Mouse (Mus musculus) thymus, adult 2 months (tissue): ENCODE data around the gene Rbfox3.

ENCODE experiments used
- CTCF ChIP-seq: fragments of 200-500 bp; IDR thresholded peaks from 2 replicates; pipeline ENCODE4 v1.5.1; 2012; ENCODE audit warnings: mild to moderate bottlenecking, control low read depth, low read length, moderate library complexity, borderline replicate concordance; ENCODE audit not compliant: control insufficient read depth, poor library complexity, insufficient read depth; ENCODE audit errors: extremely low read depth
- POLR2A ChIP-seq: fragments of 200-500 bp; IDR thresholded peaks from 2 replicates; pipeline ENCODE4 v1.6.1; 2012; ENCODE audit warnings: mild to moderate bottlenecking, low read length, control low read depth, moderate library complexity; ENCODE audit not compliant: control insufficient read depth, poor library complexity, insufficient read depth; ENCODE audit errors: extremely low read depth

- no peak for TF ChIP-seq CTCF
- no peak for TF ChIP-seq POLR2A
Measured at GRCm38 (mm10) chr11:118607927-118608326, 303.5 kb downstream of the Rbfox3 start.
